Mouse (Mus musculus) lung, postnatal 0 days (tissue): ENCODE measurements at regions not wholly inside any gene's neighbourhood (a gene's known extent, or its start where the extent isn't known, plus 50 kb on each side); places are given as distances from the start of the nearest gene placed in this dataset.

Experiments used
- CTCF ChIP-seq: IDR thresholded peaks from 2 replicates; pipeline ENCODE4 v1.5.1; 2016; ENCODE audit warnings: antibody characterized with exemption, mild to moderate bottlenecking
- EP300 ChIP-seq: IDR thresholded peaks from 2 replicates; pipeline ENCODE4 v1.6.1; 2016; ENCODE audit warnings: antibody characterized with exemption, mild to moderate bottlenecking, control low read depth

DNA sequence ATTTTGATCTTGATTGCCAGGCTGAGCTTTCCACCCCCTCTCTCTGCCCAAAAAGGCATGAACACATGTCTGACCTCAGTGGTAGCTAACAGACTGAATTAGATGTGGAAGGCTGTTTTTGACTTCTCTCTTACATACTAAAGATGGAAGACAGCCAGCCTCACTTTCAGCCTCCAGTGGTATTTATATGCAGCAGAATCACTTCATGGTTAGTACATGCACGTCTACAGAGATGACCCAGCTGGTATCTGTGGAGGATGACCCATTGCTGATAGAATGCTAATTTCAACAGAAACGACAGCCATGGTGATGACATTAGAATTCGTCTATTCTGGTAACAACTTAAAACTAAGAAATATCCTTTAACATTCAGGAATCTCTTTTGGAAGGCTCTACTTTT is 630.8 kb downstream of the Cetn3 start:
- no peak for TF ChIP-seq CTCF
- no peak for TF ChIP-seq EP300
